Mouse (Mus musculus) E14TG2a.4 (cell line): ENCODE measurements around the gene Kctd2.

Source experiments
- CTCF ChIP-seq: conservative IDR thresholded peaks from 2 replicates; pipeline ENCODE4 v1.5.1; 2014; ENCODE audit warnings: low read length
- NANOG ChIP-seq: IDR thresholded peaks from 2 replicates; pipeline ENCODE4 v1.6.1; 2014; ENCODE audit warnings: borderline replicate concordance, low read length, mixed read lengths

- TF ChIP-seq CTCF = no peak
- TF ChIP-seq NANOG = no peak
These were observed 41.9 kb downstream of the Kctd2 start for GRCm38 (mm10) chr11:115461846-115462242.
